Mouse (Mus musculus): ENCODE results near the gene Gm13279.

- TF ChIP-seq CTCF (conservative IDR thresholded peaks at IDR 0.05; ENCODE audit: low read length) (peak; percentile 60), POU5F1 (IDR thresholded peaks at IDR 0.05; ENCODE audit: borderline replicate concordance, low read length) (no peak)
Measured at GRCm38 (mm10) chr4:88838828-88839227, 41.6 kb downstream of the Gm13279 start.

Measured in E14TG2a.4 (cell line).